Comparison of ENCODE assay signal across 31 mouse cellular contexts in the genomic region with DNA sequence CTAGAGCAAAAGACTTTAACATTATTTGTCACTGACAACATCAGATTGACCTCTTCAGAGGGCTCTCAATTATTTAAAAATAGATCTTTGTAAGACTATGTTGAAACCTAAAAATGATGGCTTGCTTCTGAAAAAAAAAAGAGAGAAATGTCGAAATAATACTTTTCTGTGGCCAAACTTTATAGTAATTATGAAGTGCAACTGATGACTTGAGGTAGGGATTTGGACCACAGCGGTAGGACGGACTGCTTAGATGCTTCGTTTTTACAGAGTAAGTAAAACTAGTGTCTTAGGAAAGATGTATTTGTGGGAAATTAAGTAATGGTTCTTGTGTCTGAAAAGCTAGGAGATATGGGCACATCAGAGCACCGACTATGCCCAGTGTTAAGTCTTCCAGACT. TPM values are rescaled to one million over a fixed set of nuclear protein-coding genes. Genes with fewer than 3 reads are reported as not detected.
"Had no signal": no experiment of that assay in that cellular context is flagged by ENCODE, and none has a peak within 500 bp of the region (broad histone marks: within the 10 kb centered on the region; RNA-seq: fewer than 3 reads in every experiment).

No protein-coding gene starts in this region.

- H3K9ac ChIP-seq: embryonic facial prominence, embryonic 12.5 days; embryonic facial prominence, embryonic 13.5 days; embryonic facial prominence, embryonic 15.5 days; forebrain, embryonic 12.5 days; forebrain, embryonic 13.5 days; forebrain, embryonic 15.5 days; forebrain, postnatal 0 days had no signal

- ATAC-seq: forebrain, embryonic 13.5 days; forebrain, embryonic 14.5 days; forebrain, embryonic 15.5 days; forebrain, embryonic 16.5 days; forebrain, postnatal 0 days had no signal

- H3K4me3 ChIP-seq: embryonic facial prominence, embryonic 10.5 days; embryonic facial prominence, embryonic 12.5 days; embryonic facial prominence, embryonic 13.5 days; embryonic facial prominence, embryonic 15.5 days; erythroblast, embryonic 14.5 days; forebrain, embryonic 10.5 days; forebrain, embryonic 12.5 days; forebrain, embryonic 13.5 days; forebrain, embryonic 15.5 days; gastrocnemius, adult 2 months had no signal

- H3K36me3 ChIP-seq: embryonic facial prominence, embryonic 12.5 days; embryonic facial prominence, embryonic 13.5 days; embryonic facial prominence, embryonic 15.5 days had no signal

- H3K4me2 ChIP-seq: embryonic facial prominence, embryonic 12.5 days; embryonic facial prominence, embryonic 13.5 days; embryonic facial prominence, embryonic 15.5 days; forebrain, embryonic 12.5 days; forebrain, embryonic 13.5 days; forebrain, embryonic 15.5 days had no signal

- H3K27ac ChIP-seq: embryonic facial prominence, embryonic 10.5 days; embryonic facial prominence, embryonic 12.5 days; embryonic facial prominence, embryonic 13.5 days; embryonic facial prominence, embryonic 15.5 days; forebrain, embryonic 10.5 days; forebrain, embryonic 12.5 days; forebrain, embryonic 13.5 days; forebrain, embryonic 15.5 days; gastrocnemius, adult 2 months had no signal

- H3K9me3 ChIP-seq: embryonic facial prominence, embryonic 12.5 days; embryonic facial prominence, embryonic 13.5 days; embryonic facial prominence, embryonic 15.5 days; forebrain, embryonic 15.5 days had no signal

- DNase-seq: cerebellum, adult 2 months; cerebellum, adult 8-10 months; cerebellum, adult 9-10 months; cerebellum, adult 9-11 months; cerebellum, postnatal 10 days; cerebellum, postnatal 14 days; cerebellum, postnatal 25 days; cerebellum, postnatal 36 days; embryo, embryonic 11 days; forebrain, postnatal 0 days; gastrocnemius, adult 2 months; gastrocnemius, postnatal 10 days; gastrocnemius, postnatal 14 days; gastrocnemius, postnatal 25 days; gastrocnemius, postnatal 36 days; heart, adult 11 months; heart, adult 18-20 months had no signal

- H3K4me1 ChIP-seq: embryonic facial prominence, embryonic 12.5 days; embryonic facial prominence, embryonic 13.5 days; embryonic facial prominence, embryonic 15.5 days; forebrain, embryonic 15.5 days had no signal

- H3K27me3 ChIP-seq: embryonic facial prominence, embryonic 12.5 days; embryonic facial prominence, embryonic 13.5 days; embryonic facial prominence, embryonic 15.5 days; forebrain, embryonic 12.5 days; forebrain, embryonic 13.5 days; forebrain, embryonic 15.5 days had no signal

RNA-seq across cellular contexts. Expression of a gene that starts 30.4 kb away (rescaled TPM):
- polyA plus RNA-seq: erythroblast, embryonic 14.5 days had no signal

RNA-seq across cellular contexts. Expression of a gene that starts 38.1 kb away (rescaled TPM):
- polyA plus RNA-seq: embryonic facial prominence, embryonic 10.5 days; embryonic facial prominence, embryonic 11.5 days; embryonic facial prominence, embryonic 12.5 days; embryonic facial prominence, embryonic 13.5 days; embryonic facial prominence, embryonic 14.5 days; embryonic facial prominence, embryonic 15.5 days; erythroblast, embryonic 14.5 days; forebrain, embryonic 10.5 days; forebrain, embryonic 12.5 days; forebrain, embryonic 13.5 days; forebrain, embryonic 14.5 days; forebrain, embryonic 15.5 days; forebrain, embryonic 16.5 days; gonadal fat pad, adult 2 months had no signal
